Mouse (Mus musculus) cortical plate, adult 2 months (tissue): ENCODE data around the gene Btbd35f5. TPM values are rescaled to one million over a fixed set of nuclear protein-coding genes. Genes with fewer than 3 reads are reported as not detected.
"Not testable (repeated sequence)": the region's sequence is repeated elsewhere in the genome, so short reads cannot be mapped to it uniquely, and the experiment has no call there.

ENCODE experiments used
- H3K27ac ChIP-seq: fragments of 200-500 bp; 2 replicates; pipeline ENCODE4 v1.5.1; 2012; ENCODE audit warnings: low read length, control low read depth, inconsistent platforms; ENCODE audit not compliant: insufficient read depth
- H3K4me1 ChIP-seq: fragments of 200-500 bp; 2 replicates; pipeline ENCODE4 v1.6.1; 2011; ENCODE audit warnings: low read length; ENCODE audit not compliant: control insufficient read depth, insufficient read depth
- H3K4me3 ChIP-seq: fragments of 200-500 bp; 2 replicates; pipeline ENCODE4 v1.5.1; 2011; ENCODE audit warnings: mild to moderate bottlenecking, low read length, control low read depth; ENCODE audit not compliant: insufficient read depth
- polyA plus RNA-seq: library from polyadenylated mRNA; depleted of rRNA; stranded (reverse); fragments of >200 nt; gene quantifications from 2 replicates; pipeline ENCODE4 v1.2.3, GENCODE M21; 2012; rRNA removed

Gene Btbd35f5
- polyA plus RNA-seq = not detected in 2 replicates

- H3K4me3 ChIP-seq = not testable (repeated sequence)
These were observed at the start of gene Btbd35f5 for GRCm38 (mm10) chrX:32973597-32973996. TSS of gene Btbd35f5 (plus strand) at chrX:32973897.

GRCm38 (mm10) chrX:32941468-32941867 is 32.2 kb upstream of the Btbd35f5 start, which contains the start of gene Gm21789:
TSS of gene Gm21789 (plus strand) at chrX:32941768.
- H3K4me1 ChIP-seq, H3K4me3 ChIP-seq, H3K27ac ChIP-seq: not testable (repeated sequence)

More at GRCm38 (mm10) chrX:32973597-32973996, at the start of gene Btbd35f5:
- H3K4me1 ChIP-seq, H3K27ac ChIP-seq: not testable (repeated sequence)

Other genes starting within 250 kb of the Btbd35f5 start
- not detected in 2 replicates for gene Btbd35f21, start 247.8 kb upstream of the Btbd35f5 start, polyA plus RNA-seq
- gene Btbd35f30, start 79.3 kb upstream of the Btbd35f5 start, polyA plus RNA-seq = not detected in 2 replicates
- not detected in 2 replicates for gene Gm21789, start 32.1 kb upstream of the Btbd35f5 start, polyA plus RNA-seq